Mouse (Mus musculus) MEL (cell line): ENCODE measurements around the gene Polr1a. TPM values are rescaled to one million over a fixed set of nuclear protein-coding genes. Genes with fewer than 3 reads are reported as not detected.

Experiments
- DNase-seq: peaks from one replicate; pipeline ENCODE4 v3.0.0; 2011; ENCODE audit warnings: low read depth, low spot score
- H3K27ac ChIP-seq: 2 replicates; pipeline ENCODE4 v1.5.1; 2012; ENCODE audit warnings: low read depth, mild to moderate bottlenecking, control low read depth, low read length, moderate library complexity; ENCODE audit not compliant: control insufficient read depth
- H3K27me3 ChIP-seq, 2 experiments: fragments of 150-350 bp in 1 of 2; sonication (generic) in 1 of 2; 2 replicates each; pipeline ENCODE4 v1.6.1; 2012; ENCODE audit warnings: low read length in 2 of 2, mild to moderate bottlenecking in 2 of 2, improper control_type of control experiment in 1 of 2, moderate library complexity in 1 of 2; ENCODE audit not compliant: insufficient read depth in 2 of 2, control insufficient read depth in 1 of 2
- H3K36me3 ChIP-seq, 2 experiments: 2 replicates each; pipeline ENCODE4 v1.6.1; 2012 to 2014; ENCODE audit warnings: low read length in 2 of 2, improper control_type of control experiment in 1 of 2, inconsistent platforms in 1 of 2, mild to moderate bottlenecking in 1 of 2; ENCODE audit not compliant: insufficient read depth in 2 of 2, control insufficient read depth in 1 of 2
- H3K4me1 ChIP-seq, 2 experiments: fragments of 150-350 bp in 1 of 2; sonication (generic) in 1 of 2; 2 replicates each; pipeline ENCODE4 v1.6.1; 2012; ENCODE audit warnings: low read length in 2 of 2, improper control_type of control experiment in 1 of 2, mild to moderate bottlenecking in 1 of 2; ENCODE audit not compliant: insufficient read depth in 2 of 2, control insufficient read depth in 1 of 2
- H3K4me3 ChIP-seq, 2 experiments: fragments of 150-350 bp in 1 of 2; sonication (generic) in 1 of 2; 2 replicates each; pipeline ENCODE4 v1.5.1; 2012; ENCODE audit warnings: low read depth in 2 of 2, low read length in 2 of 2, mild to moderate bottlenecking in 2 of 2, moderate library complexity in 2 of 2, control low read depth in 1 of 2, improper control_type of control experiment in 1 of 2; ENCODE audit not compliant: control insufficient read depth in 1 of 2, insufficient read depth in 1 of 2
- H3K79me2 ChIP-seq: 2 replicates; pipeline ENCODE4 v1.6.1; 2012; ENCODE audit warnings: mild to moderate bottlenecking, low read length, moderate library complexity; ENCODE audit not compliant: control insufficient read depth, poor library complexity, insufficient read depth
- H3K9ac ChIP-seq: 2 replicates; pipeline ENCODE4 v1.6.1; 2012; ENCODE audit warnings: low read depth, mild to moderate bottlenecking, control low read depth, low read length, moderate library complexity; ENCODE audit not compliant: control insufficient read depth, poor library complexity, severe bottlenecking
- H3K9me3 ChIP-seq: fragments of 150-350 bp; sonication (generic); replicated peaks from 2 replicates; pipeline ENCODE4 v1.6.1; 2012; ENCODE audit warnings: mild to moderate bottlenecking, low read length, improper control_type of control experiment, moderate library complexity; ENCODE audit not compliant: insufficient read depth
- CHD2 ChIP-seq: IDR thresholded peaks from 2 replicates; pipeline ENCODE4 v1.6.1; 2011; ENCODE audit warnings: low read length, improper control_type of control experiment
- E2F4 ChIP-seq: IDR thresholded peaks from 2 replicates; pipeline ENCODE4 v1.6.1; 2011; ENCODE audit warnings: low read depth, low read length, improper control_type of control experiment, borderline replicate concordance
- EP300 ChIP-seq, 2 experiments: IDR thresholded peaks; 2 replicates each; pipeline ENCODE4 v1.6.1; 2011; ENCODE audit warnings: improper control_type of control experiment in 2 of 2, low read length in 2 of 2, low read depth in 1 of 2, mild to moderate bottlenecking in 1 of 2
- GABPA ChIP-seq: IDR thresholded peaks from 2 replicates; pipeline ENCODE4 v1.6.1; 2012; ENCODE audit warnings: low read depth, mild to moderate bottlenecking, inconsistent platforms, low read length, improper control_type of control experiment, moderate library complexity
- GATA1 ChIP-seq: IDR thresholded peaks from 2 replicates; pipeline ENCODE4 v1.6.1; 2011; ENCODE audit warnings: low read depth, low read length, improper control_type of control experiment
- POLR2AphosphoS5 ChIP-seq: IDR thresholded peaks from 2 replicates; pipeline ENCODE4 v1.6.1; 2012; ENCODE audit warnings: low read depth, borderline replicate concordance, mild to moderate bottlenecking, inconsistent platforms, low read length, moderate library complexity, mixed read lengths
- UBTF ChIP-seq: IDR thresholded peaks from 2 replicates; pipeline ENCODE4 v1.6.1; 2012; ENCODE audit warnings: low read depth, mild to moderate bottlenecking, inconsistent platforms, low read length, improper control_type of control experiment, moderate library complexity, borderline replicate concordance; ENCODE audit not compliant: insufficient read depth
- USF1 ChIP-seq: IDR thresholded peaks from 2 replicates; pipeline ENCODE4 v1.6.1; 2014; ENCODE audit warnings: low read depth, mild to moderate bottlenecking, inconsistent platforms, low read length, improper control_type of control experiment, moderate library complexity
- ZMIZ1 ChIP-seq: IDR thresholded peaks from 2 replicates; pipeline ENCODE4 v1.6.1; 2012; ENCODE audit warnings: low read depth, mild to moderate bottlenecking, inconsistent platforms, low read length, improper control_type of control experiment, moderate library complexity
- polyA plus RNA-seq, 2 experiments: library from polyadenylated mRNA; stranded (reverse) in 1 of 2; unstranded in 1 of 2; fragments of >175 nt in 1 of 2; fragments of >200 nt in 1 of 2; gene quantifications; 2 replicates each; pipeline versions ENCODE4 v1.2.1 to v1.2.4; 2012; ENCODE audit warnings: low replicate concordance in 2 of 2, low read depth in 1 of 2; ENCODE audit not compliant: insufficient read length in 2 of 2, insufficient read depth in 1 of 2, missing spikeins in 1 of 2
- total RNA-seq: library from RNA; depleted of rRNA; stranded (reverse); fragments of 300-350 nt; gene quantifications from 2 replicates; pipeline ENCODE4 v1.2.3, GENCODE M21; 2012

Polr1a gene
- total and polyA plus RNA-seq, 3 experiments, result 68.4 to 211 (median 105) TPM

DNA sequence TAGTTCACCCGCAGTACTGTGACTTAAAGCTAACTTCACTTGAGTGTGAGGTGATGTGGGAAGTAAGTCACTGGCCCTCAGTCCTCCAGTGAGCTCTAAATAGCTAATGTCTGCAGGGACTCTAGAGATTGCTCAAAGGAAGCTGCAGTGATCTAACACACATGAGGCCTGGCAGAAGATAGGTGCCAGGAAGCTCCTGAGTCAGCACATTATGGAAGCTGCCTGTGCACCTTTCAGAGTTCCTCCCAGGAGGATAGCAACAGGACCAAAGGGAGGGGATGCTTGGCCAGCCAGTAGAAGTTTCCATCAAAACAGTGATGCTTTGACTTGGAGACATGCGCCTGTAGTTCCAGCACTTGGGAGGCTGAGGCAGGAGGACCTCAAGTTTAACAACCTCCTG, 71.7 kb downstream of the Polr1a start:
- no peak overlapping the region for H3K4me3 ChIP-seq
- H3K9ac ChIP-seq, result no peak overlapping the region
- no peaks in the 10 kb centered on the region for H3K79me2 ChIP-seq
- H3K9me3 ChIP-seq, result no peaks in the 10 kb centered on the region
- peaks cover 0 to under 1% of the 10 kb centered on the region in 2 experiments; a peak in 2 of 4 replicates for H3K36me3 ChIP-seq
- H3K4me1 ChIP-seq, result no peaks in the 10 kb centered on the region
- DNase-seq, result no peak
- TF ChIP-seq CHD2 (no peak), POLR2AphosphoS5 (no peak), E2F4 (no peak), USF1 (no peak)
- H3K27me3 ChIP-seq, result no peaks in the 10 kb centered on the region
- H3K27ac ChIP-seq, result no peak overlapping the region

DNA sequence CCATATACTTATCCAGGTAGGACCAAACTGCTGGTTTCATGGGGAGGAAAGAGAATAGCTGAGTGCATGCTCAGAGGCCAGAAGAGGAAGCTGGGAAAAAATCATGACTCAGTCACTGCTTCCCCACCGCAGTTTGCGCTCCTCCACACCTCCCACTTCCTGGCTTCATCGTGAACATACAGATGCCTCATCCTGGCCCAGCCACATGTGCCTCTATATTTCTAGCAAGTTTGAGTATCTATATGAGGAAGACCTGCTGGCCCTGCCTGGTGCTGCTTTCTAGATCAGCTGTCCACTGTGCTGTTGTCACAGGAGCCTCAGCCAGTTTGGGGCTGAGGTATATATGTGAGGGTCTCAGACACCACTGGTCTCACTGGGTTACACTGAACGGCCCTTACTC, 72.6 kb downstream of the Polr1a start:
- H3K36me3 ChIP-seq, result no peaks in the 10 kb centered on the region; a peak in 1 of 4 replicates
- H3K27ac ChIP-seq, result no peak overlapping the region
- H3K9me3 ChIP-seq, result no peaks in the 10 kb centered on the region
- H3K9ac ChIP-seq, result no peak overlapping the region
- no peak overlapping the region for H3K4me3 ChIP-seq
- TF ChIP-seq POLR2AphosphoS5, result no peak
- no peak for TF ChIP-seq EP300 (IDR thresholded peaks at IDR 0.05; ENCODE audit: low read depth in 1 of 2, low read length in 2 of 2)
- no peak for TF ChIP-seq UBTF
- TF ChIP-seq GABPA, result no peak
- TF ChIP-seq, all 39 proteins: peak for 0
- Histone ChIP-seq H3K79me2 (no peaks in the 10 kb centered on the region), H3K27me3 (no peaks in the 10 kb centered on the region; a peak in 1 of 4 replicates), H3K4me1 (no peaks in the 10 kb centered on the region)
- DNase-seq, result no peak

DNA sequence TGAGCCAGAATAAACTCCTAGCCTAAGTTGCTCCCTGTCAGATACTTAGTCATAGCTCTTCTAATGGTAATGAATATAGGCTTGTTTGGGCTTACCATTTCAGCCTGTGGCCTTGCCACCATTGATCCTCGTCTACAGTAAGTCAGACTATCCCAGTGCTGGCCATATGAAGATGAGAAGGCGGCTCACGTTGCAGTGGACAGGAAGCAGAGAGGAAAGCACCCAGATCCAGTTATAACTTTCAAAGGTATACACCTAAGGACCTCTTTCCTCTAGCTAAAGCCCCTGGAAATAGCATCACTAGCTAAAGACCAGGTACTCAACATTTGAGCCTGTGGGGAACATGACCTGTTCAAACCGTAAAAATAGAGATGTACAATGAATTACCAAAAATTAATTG, 77.1 kb downstream of the Polr1a start:
- no peak for TF ChIP-seq GATA1
- TF ChIP-seq ZMIZ1, result no peak
- Histone ChIP-seq H3K79me2 (no peaks in the 10 kb centered on the region), H3K4me3 (no peak overlapping the region), H3K36me3 (no peaks in the 10 kb centered on the region), H3K9me3 (no peaks in the 10 kb centered on the region), H3K27ac (no peak overlapping the region), H3K9ac (no peak overlapping the region), H3K27me3 (no peaks in the 10 kb centered on the region; a peak in 1 of 4 replicates), H3K4me1 (no peaks in the 10 kb centered on the region)
- DNase-seq, result no peak
